Mouse (Mus musculus): ENCODE measurements around the gene Tchhl1. TPM values are rescaled to one million over a fixed set of nuclear protein-coding genes. Genes with fewer than 3 reads are reported as not detected.

The Tchhl1 gene
- polyA plus RNA-seq, 1 experiment from 2014 or later, result not detected

Small RNA genes lying within 50 kb of the gene (microRNA-seq; reads per million reads assigned to microRNA genes)
- gene Gm22752, result not detected

Other genes with a start within 250 kb of the Tchhl1 start
- not detected in 2 replicates for gene Flg, start 195.2 kb upstream of the Tchhl1 start, polyA plus RNA-seq (2014; fragmentation: Nextera tagmentation; extraction: Ambion mirVana)
- gene Hrnr, start 149.0 kb upstream of the Tchhl1 start, polyA plus RNA-seq (2014; fragmentation: Nextera tagmentation; extraction: Ambion mirVana), result not detected in 2 replicates
- not detected in 2 replicates for gene Rptn, start 75.1 kb upstream of the Tchhl1 start, polyA plus RNA-seq (2014; fragmentation: Nextera tagmentation; extraction: Ambion mirVana)
- gene Tchh, start 26.4 kb upstream of the Tchhl1 start, polyA plus RNA-seq (2014; fragmentation: Nextera tagmentation; extraction: Ambion mirVana), result 0.69 and 1.2 TPM in 2 replicates
- 94.0 and 157 TPM in 2 replicates for gene S100a11, start 51.7 kb downstream of the Tchhl1 start, polyA plus RNA-seq (2014; fragmentation: Nextera tagmentation; extraction: Ambion mirVana)
- gene S100a10, start 86.3 kb downstream of the Tchhl1 start, polyA plus RNA-seq (2014; fragmentation: Nextera tagmentation; extraction: Ambion mirVana), result 67.9 and 86.5 TPM in 2 replicates
- not detected in 2 replicates for gene Tdpoz2, start 183.9 kb downstream of the Tchhl1 start, polyA plus RNA-seq (2014; fragmentation: Nextera tagmentation; extraction: Ambion mirVana)
- not detected in 2 replicates for gene Tdpoz1, start 207.6 kb downstream of the Tchhl1 start, polyA plus RNA-seq (2014; fragmentation: Nextera tagmentation; extraction: Ambion mirVana)
- not detected in 2 replicates for gene Gm37596, start 224.3 kb downstream of the Tchhl1 start, polyA plus RNA-seq (2014; fragmentation: Nextera tagmentation; extraction: Ambion mirVana)